Mouse (Mus musculus) myocyte (in vitro differentiated cells): ENCODE results near the gene Rorc. TPM values are rescaled to one million over a fixed set of nuclear protein-coding genes. Genes with fewer than 3 reads are reported as not detected.
A peak's percentile ranks its signal among the peaks of the same experiment; 100 is the strongest.

ENCODE experiments used
- H3K27me3 ChIP-seq: one replicate; pipeline ENCODE4 v1.6.1; 2011; ENCODE audit not compliant: control insufficient read depth, insufficient read depth, insufficient read length
- H3K36me3 ChIP-seq: one replicate; pipeline ENCODE4 v1.6.1; 2011; ENCODE audit not compliant: control insufficient read depth, insufficient read depth
- H3K4me2 ChIP-seq: one replicate; pipeline ENCODE4 v1.6.1; 2011; ENCODE audit warnings: low read depth, control low read depth
- H3K4me3 ChIP-seq: one replicate; pipeline ENCODE4 v1.5.1; 2011; ENCODE audit warnings: mild to moderate bottlenecking, control low read depth, moderate library complexity
- H3K79me2 ChIP-seq: one replicate; pipeline ENCODE4 v1.6.1; 2011; ENCODE audit not compliant: control insufficient read depth, insufficient read depth
- H3ac ChIP-seq: one replicate; pipeline ENCODE4 v1.6.1; 2011; ENCODE audit not compliant: control insufficient read depth, insufficient read length
- CEBPB ChIP-seq: IDR thresholded peaks from 2 replicates; pipeline ENCODE4 v1.6.1; 2011; ENCODE audit warnings: mild to moderate bottlenecking, moderate library complexity; ENCODE audit not compliant: poor library complexity, insufficient read depth, severe bottlenecking
- E2F4 ChIP-seq: IDR thresholded peaks from one replicate; pipeline ENCODE4 v1.6.1; 2011; ENCODE audit warnings: mild to moderate bottlenecking, control low read depth, moderate library complexity; ENCODE audit not compliant: insufficient read depth
- MAX ChIP-seq: IDR thresholded peaks from one replicate; pipeline ENCODE4 v1.6.1; 2011; ENCODE audit warnings: low read depth, mild to moderate bottlenecking, control low read depth
- MYOD1 ChIP-seq, 3 experiments: IDR thresholded peaks; one replicate each; pipeline ENCODE4 v1.6.1; 2011; ENCODE audit warnings: control low read depth in 2 of 3, low read depth in 2 of 3, mild to moderate bottlenecking in 2 of 3, moderate library complexity in 1 of 3; ENCODE audit not compliant: insufficient read length in 2 of 3, control insufficient read depth in 1 of 3
- MYOG ChIP-seq, 3 experiments: IDR thresholded peaks; one replicate each; pipeline ENCODE4 v1.6.1; 2011; ENCODE audit warnings: control low read depth in 2 of 3, low read depth in 2 of 3, mild to moderate bottlenecking in 2 of 3; ENCODE audit not compliant: insufficient read length in 2 of 3, control insufficient read depth in 1 of 3, insufficient read depth in 1 of 3
- POLR2A ChIP-seq: IDR thresholded peaks from one replicate; pipeline ENCODE4 v1.6.1; 2011; ENCODE audit warnings: low read depth, mild to moderate bottlenecking, control low read depth, moderate library complexity; ENCODE audit not compliant: insufficient read length
- POLR2AphosphoS2 ChIP-seq: IDR thresholded peaks from one replicate; pipeline ENCODE4 v1.6.1; 2011; ENCODE audit warnings: low read depth, control low read depth; ENCODE audit not compliant: insufficient read length
- REST ChIP-seq: IDR thresholded peaks from one replicate; pipeline ENCODE4 v1.6.1; 2011; ENCODE audit warnings: mild to moderate bottlenecking, control low read depth, moderate library complexity; ENCODE audit not compliant: insufficient read depth, insufficient read length
- SRF ChIP-seq: IDR thresholded peaks from one replicate; pipeline ENCODE4 v1.6.1; 2011; ENCODE audit warnings: low read depth; ENCODE audit not compliant: control insufficient read depth, insufficient read length
- TCF12 ChIP-seq: IDR thresholded peaks from one replicate; pipeline ENCODE4 v1.6.1; 2011; ENCODE audit warnings: mild to moderate bottlenecking, control low read depth; ENCODE audit not compliant: poor library complexity, insufficient read depth, severe bottlenecking
- TCF3 ChIP-seq: IDR thresholded peaks from one replicate; pipeline ENCODE4 v1.6.1; 2011; ENCODE audit warnings: low read depth, control low read depth; ENCODE audit not compliant: insufficient read length
- USF1 ChIP-seq: IDR thresholded peaks from one replicate; pipeline ENCODE4 v1.6.1; 2011; ENCODE audit warnings: low read depth, mild to moderate bottlenecking, control low read depth, moderate library complexity
- polyA plus RNA-seq: library from polyadenylated mRNA; unstranded; fragments of >200 nt; fragmentation: generic; extraction: Trizol; gene quantifications from one replicate; pipeline ENCODE4 v1.2.1, GENCODE M21; 2012; ENCODE audit warnings: missing spikeins

Rorc gene
- polyA plus RNA-seq, 1 experiment = 0.26 TPM

DNA sequence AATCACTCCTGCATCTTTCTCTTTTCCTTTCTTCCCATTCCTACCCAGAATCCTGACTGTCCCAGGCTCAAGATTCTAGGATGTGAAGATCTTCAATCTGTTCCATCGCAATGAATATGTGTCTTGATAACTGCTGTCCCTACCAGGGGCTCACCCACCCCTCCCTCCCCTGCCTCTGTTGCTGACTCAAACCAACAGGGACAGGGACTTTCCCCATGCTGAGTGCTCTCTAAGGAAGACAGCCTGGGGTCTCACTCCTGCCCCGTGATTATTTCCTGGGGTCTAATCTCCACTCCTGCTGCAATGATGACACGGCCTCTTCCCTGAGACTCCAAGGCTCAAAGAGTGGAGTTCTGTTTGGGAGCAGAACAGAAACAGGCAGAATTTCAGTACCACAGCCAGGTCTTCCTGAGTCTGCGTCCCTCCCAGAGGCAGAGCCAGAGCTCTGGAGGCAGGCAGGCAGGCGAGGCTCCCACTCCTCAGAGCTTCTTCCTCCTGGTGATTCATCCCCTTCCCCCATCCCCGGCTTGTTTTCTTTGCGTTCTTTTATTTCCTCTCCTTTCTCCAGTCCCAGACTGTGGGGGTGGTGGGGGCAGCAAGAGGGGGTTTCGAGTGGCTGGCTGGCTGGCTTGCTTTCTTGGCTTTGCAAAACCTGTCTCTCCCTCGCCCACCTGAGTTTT is 7.4 kb downstream of the Rorc start:
- H3K27me3 ChIP-seq = no peaks in the 10 kb centered on the region
- H3K36me3 ChIP-seq = no peaks in the 10 kb centered on the region
- H3K79me2 ChIP-seq = no peaks in the 10 kb centered on the region
- TF ChIP-seq TCF12 (no peak), SRF (no peak), MYOG (IDR thresholded peaks at IDR 0.05; ENCODE audit: control insufficient read depth in 1 of 3, insufficient read depth in 1 of 3, insufficient read length in 2 of 3, low read depth in 2 of 3) (no peak), CEBPB (no peak), MAX (no peak), MYOD1 (IDR thresholded peaks at IDR 0.05; ENCODE audit: control insufficient read depth in 1 of 3, insufficient read length in 2 of 3, low read depth in 2 of 3) (no peak), REST (no peak), USF1 (no peak), POLR2AphosphoS2 (no peak), E2F4 (no peak), TCF3 (no peak), POLR2A (no peak)
- H3K4me2 ChIP-seq = no peak overlapping the region
- no peak overlapping the region for H3ac ChIP-seq
- H3K4me3 ChIP-seq = no peak overlapping the region

DNA sequence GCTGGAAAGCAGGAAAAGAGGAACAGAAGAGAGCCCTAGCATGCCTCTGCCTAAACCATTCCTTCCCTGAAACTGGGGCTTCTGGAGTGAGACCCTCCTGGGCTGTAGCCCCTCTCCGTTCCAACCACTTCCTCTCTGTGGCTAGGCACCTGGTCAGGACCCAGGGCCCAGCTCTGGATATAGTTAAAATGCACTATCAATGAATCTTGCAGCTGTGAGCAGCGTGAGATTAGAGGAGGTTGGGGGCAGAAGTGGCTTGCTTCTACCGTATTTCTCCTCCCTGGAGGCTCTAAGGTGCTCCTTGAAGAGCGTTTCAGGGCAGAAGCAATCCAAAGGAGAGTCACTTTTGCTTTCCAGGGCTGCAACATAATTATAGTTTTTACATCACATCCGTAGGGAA is 9.7 kb downstream of the Rorc start:
- peaks cover 3% of the 10 kb centered on the region for H3K27me3 ChIP-seq
- no peak overlapping the region for H3ac ChIP-seq
- no peak overlapping the region for H3K4me2 ChIP-seq
- no peak overlapping the region for H3K4me3 ChIP-seq
- H3K79me2 ChIP-seq = no peaks in the 10 kb centered on the region
- no peaks in the 10 kb centered on the region for H3K36me3 ChIP-seq
- TF ChIP-seq SRF (no peak), MAX (no peak), USF1 (no peak), POLR2A (no peak), E2F4 (no peak), POLR2AphosphoS2 (no peak), CEBPB (no peak)

DNA sequence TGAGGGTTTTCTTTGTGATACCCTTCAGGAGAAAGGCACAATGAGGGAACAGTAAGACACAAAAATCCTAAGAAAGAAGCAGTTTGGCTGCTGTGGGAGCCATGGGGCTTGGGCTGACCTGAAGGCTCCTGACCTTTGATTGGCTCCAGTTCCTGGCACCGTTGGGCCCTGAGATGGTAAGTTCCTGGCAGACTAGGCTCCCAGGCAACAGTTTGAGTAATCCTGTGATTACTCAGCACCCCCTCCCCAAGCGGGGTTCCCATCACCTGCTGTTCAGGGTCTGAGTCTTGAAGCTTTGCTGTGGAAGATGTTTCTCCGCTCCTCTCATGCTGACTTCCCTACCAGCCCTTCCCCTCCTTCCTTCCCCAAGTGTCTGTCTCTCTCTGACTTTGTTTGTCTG is 10.9 kb downstream of the Rorc start:
- TF ChIP-seq E2F4 (no peak), MYOD1 (IDR thresholded peaks at IDR 0.05; ENCODE audit: control insufficient read depth in 1 of 3, insufficient read length in 2 of 3, low read depth in 2 of 3) (no peak), REST (no peak), TCF3 (no peak), MYOG (IDR thresholded peaks at IDR 0.05; ENCODE audit: control insufficient read depth in 1 of 3, insufficient read depth in 1 of 3, insufficient read length in 2 of 3, low read depth in 2 of 3) (no peak), CEBPB (no peak), MAX (no peak), USF1 (no peak), POLR2A (no peak), TCF12 (no peak), POLR2AphosphoS2 (no peak), SRF (no peak)
- no peak overlapping the region for H3K4me3 ChIP-seq
- H3K27me3 ChIP-seq = peaks cover 5% of the 10 kb centered on the region

DNA sequence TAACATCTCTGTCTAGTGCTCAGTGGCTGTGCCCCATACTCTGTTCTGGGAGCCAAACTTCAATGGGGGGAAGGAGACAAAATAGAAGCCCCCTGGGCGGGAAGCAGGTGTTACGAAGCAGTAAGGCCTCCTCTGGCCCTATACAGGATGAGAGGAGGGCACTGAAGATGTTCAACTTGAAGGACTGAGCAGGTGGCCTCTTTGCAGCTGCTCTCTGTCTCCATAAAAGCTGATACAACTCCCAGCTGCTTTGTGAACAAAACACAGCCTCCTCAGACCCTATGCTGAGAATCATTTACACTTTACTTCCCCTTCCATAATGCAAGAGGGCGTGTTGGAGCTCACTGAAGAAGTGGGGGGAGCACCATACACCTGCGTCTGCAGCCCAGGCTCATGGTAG is 14.1 kb downstream of the Rorc start:
- TF ChIP-seq USF1 = no peak
- no peak for TF ChIP-seq POLR2AphosphoS2
- TF ChIP-seq CEBPB = no peak
- TF ChIP-seq E2F4 = no peak
- TF ChIP-seq MYOD1 (IDR thresholded peaks at IDR 0.05; ENCODE audit: control insufficient read depth in 1 of 3, insufficient read length in 2 of 3, low read depth in 2 of 3) = peak in 2 of 3 experiments; percentile 22 to 71
- no peak for TF ChIP-seq REST
- no peak for TF ChIP-seq POLR2A
- TF ChIP-seq MYOG (IDR thresholded peaks at IDR 0.05; ENCODE audit: control insufficient read depth in 1 of 3, insufficient read depth in 1 of 3, insufficient read length in 2 of 3, low read depth in 2 of 3) = no peak
- Histone ChIP-seq H3K79me2 (no peaks in the 10 kb centered on the region), H3K4me3 (no peak overlapping the region), H3K36me3 (no peaks in the 10 kb centered on the region), H3K4me2 (no peak overlapping the region), H3ac (no peak overlapping the region), H3K27me3 (peaks cover 5% of the 10 kb centered on the region)

More for the DNA sequence above, 10.9 kb downstream of the Rorc start:
- Histone ChIP-seq H3K36me3 (no peaks in the 10 kb centered on the region), H3ac (no peak overlapping the region), H3K4me2 (no peak overlapping the region), H3K79me2 (no peaks in the 10 kb centered on the region)

DNA sequence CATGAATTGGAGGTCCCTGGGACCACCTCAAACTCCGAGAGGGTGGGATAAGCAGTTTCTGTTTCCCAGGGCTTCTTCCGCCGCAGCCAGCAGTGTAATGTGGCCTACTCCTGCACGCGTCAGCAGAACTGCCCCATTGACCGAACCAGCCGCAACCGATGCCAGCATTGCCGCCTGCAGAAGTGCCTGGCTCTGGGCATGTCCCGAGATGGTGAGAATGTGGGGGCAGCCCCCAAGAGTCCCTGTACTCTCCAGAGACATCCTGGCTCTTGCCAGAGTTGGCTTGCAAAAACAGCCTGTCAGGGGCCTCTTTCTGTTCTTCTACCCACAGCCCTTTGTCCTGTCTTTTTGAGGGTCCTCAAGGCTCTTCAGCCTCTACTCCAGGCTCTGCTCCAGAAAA is 14.8 kb downstream of the Rorc start:
- Histone ChIP-seq H3K27me3 (peaks cover 5% of the 10 kb centered on the region), H3ac (no peak overlapping the region), H3K79me2 (no peaks in the 10 kb centered on the region), H3K36me3 (no peaks in the 10 kb centered on the region), H3K4me2 (no peak overlapping the region), H3K4me3 (no peak overlapping the region)
- no peak for TF ChIP-seq MAX
- TF ChIP-seq SRF = no peak
- TF ChIP-seq MYOD1 (IDR thresholded peaks at IDR 0.05; ENCODE audit: control insufficient read depth in 1 of 3, insufficient read length in 2 of 3, low read depth in 2 of 3) = no peak
- no peak for TF ChIP-seq REST
- no peak for TF ChIP-seq E2F4
- TF ChIP-seq USF1 = no peak
- TF ChIP-seq TCF3 = no peak
- TF ChIP-seq CEBPB = no peak
- TF ChIP-seq POLR2AphosphoS2 = no peak
